Mouse (Mus musculus) liver, postnatal 0 days (tissue): Measurements from ENCODE around the gene Ccl25.

ENCODE experiments used
- CTCF ChIP-seq: sonication (generic); IDR thresholded peaks from 2 replicates; pipeline ENCODE4 v1.5.1; 2016; ENCODE audit warnings: antibody characterized with exemption, low read depth
- EP300 ChIP-seq: IDR thresholded peaks from 2 replicates; pipeline ENCODE4 v1.6.1; 2016; ENCODE audit warnings: antibody characterized with exemption, low read depth, mild to moderate bottlenecking

DNA sequence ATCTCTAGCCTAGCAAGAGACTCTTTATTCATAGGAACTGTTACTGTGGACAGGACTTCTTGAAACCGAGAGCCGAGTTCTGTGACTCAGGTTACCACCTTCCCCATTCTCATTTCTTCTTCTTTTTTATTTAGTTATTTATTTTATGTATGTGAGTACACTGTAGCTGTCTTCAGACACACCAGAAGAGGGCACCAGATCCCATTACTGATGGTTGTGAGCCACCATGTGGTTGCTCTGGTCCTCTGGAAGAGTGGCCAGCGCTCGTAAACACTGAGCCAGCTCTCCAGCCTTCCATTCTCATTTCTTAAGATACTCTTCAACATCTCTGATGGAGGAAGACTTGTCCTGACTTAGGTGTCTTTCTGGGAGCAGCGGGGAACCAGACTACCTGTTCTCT, 32.3 kb upstream of the Ccl25 start:
- TF ChIP-seq CTCF (peak; percentile 29), EP300 (no peak)
